Mouse (Mus musculus) heart, postnatal 14 days (tissue): ENCODE measurements at regions not wholly inside any gene's neighbourhood (a gene's known extent, or its start where the extent isn't known, plus 50 kb on each side); places are given as distances from the start of the nearest gene placed in this dataset.

Source experiments
- DNase-seq, 2 experiments: peaks; one replicate each; pipeline ENCODE4 v3.0.0; 2021 to 2022
- intact Hi-C: fragments of 180-260 bp; cut with DNase I; formaldehyde crosslinking; loops from one replicate; pipeline ENCODE4 v1.15.1; 2025

DNA sequence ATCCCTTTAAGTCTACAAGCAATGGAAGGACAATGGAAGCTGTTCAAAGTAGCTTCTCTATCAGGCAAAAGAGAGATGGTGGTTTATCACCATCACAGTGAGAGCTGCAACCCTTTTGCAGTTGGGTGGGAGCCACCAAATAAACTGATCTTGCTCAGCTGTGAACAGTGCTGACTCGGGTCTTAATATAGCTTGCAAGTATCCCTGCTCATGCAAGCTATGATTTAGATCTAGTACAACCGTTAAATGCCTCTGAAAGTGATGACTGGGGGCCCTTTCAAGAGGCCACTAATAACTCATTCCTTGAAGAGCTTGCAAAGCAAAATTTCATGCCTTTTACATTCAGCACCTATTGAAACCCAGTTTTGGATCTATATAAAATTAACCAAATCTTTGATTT lies 1154.5 kb upstream of the Lrrtm3 start:
- intact Hi-C loops: no loop called here
- no peak for DNase-seq

DNA sequence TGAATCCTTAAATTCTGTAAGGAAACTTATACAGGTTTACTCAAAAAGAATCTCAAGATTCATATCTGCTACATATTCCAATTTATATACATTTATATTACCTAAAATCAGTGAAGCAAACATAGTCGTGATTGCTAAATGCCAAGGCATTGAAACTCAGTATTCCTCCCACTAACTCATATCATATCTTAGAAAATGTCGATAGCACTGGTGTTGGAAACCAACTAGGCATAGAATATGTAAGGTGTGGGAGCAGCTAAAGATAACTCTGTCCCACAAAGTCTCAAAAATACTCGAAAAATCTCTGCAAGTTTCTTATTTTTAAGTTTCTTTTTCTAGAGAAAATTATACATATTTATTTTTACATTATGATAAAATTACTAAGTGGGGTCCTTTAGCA lies 1134.1 kb upstream of the Lrrtm3 start:
- intact Hi-C loops: no loop called here
- DNase-seq: no peak

DNA sequence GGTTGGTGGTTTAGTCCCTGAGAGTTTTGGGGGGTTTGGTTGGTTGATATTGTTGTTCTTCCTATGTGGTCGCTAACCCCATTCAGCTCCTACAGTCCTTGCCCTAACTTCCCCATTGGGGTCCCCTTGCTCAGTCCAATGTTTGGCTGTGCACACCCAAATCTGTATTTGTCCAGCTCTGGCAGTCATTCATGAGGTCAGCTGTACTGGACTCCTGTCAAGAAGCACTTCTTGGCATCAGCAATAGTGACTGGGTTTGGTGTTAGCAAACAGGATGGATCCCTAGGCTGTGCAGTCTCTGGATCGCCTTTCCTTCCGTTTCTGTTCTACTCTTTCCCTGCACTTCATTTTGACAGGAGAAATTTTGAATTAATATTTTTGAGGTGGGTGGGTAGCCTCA lies 1131.1 kb upstream of the Lrrtm3 start:
- no peak for DNase-seq
- intact Hi-C loops: no loop called here

DNA sequence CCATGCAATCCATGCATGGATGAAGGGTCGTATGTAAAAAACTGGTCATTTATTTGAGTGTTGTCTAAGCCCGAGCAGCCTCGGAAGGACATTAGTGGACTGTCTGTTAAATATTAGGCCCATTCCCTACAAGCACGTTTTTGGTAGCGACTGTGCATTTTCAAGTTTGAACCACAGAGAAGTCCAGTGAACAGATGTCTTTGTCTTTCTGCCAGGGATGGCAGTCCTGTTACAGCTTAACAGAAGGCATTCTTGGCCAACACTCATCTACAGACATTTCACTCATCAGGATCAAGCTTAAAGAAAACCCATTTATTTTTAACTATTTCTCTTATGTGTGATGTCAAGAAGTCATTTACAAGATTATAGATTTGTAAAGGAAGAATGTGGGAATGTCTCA lies 1129.2 kb upstream of the Lrrtm3 start:
- intact Hi-C loops: no loop called here
- DNase-seq: no peak

DNA sequence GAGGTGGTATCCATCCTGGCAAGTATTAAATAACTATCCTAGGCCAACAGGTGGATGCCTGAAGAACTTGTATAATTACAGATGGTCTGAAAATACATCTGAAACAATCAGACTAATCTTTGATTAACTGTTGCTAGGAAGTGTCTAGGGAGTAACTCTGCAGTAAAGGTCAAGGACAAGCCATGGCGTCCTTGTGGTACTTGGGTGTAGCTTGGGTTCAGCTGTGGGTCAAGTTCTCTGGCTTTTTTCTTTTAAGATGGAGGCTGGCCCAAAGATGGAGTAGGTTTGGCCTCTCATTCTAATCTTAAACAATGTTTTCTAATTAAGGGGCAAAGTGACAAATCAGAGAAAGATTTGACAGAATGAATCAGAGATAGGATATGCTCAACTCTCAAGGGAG lies 1126.1 kb upstream of the Lrrtm3 start:
- no peak for DNase-seq
- intact Hi-C loops: no loop called here

DNA sequence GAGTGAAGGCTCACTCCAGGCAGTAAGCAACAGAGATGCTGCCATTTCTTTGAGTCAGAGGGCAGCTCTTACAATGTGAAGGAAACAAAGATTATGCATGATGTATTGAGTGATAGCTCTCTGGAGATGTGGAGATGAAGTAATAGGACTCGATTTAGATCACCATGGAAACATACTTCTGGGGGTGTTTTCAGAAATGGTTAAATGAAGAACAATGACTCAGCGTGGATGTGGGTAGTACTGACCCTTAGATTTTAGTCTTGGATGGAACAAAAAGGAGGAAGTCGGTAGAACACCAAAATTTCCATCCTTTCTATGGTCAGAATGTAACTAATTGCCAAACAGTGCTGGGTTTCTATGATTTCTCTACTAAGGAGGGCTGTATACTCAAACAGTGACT lies 1125.1 kb upstream of the Lrrtm3 start:
- intact Hi-C loops: no loop called here
- no peak for DNase-seq

DNA sequence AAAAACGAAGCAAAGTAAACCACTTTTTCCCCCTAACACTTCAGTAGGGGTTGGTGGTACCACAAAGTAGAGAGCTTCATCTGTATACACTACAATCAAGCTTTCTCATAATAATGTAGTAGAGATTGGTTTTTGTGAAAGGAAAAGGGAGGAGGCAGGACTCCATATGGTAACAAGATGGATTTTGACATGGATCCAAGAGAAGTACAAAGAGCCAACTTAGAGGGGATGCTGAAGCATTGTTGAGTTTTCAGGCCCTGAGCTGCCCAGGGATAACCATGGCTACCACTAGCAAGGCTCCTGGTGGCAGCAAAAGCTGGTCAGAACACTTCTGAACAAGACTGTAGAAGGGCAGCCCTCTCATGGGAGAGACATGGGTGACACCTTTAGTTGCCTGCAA lies 1093.6 kb upstream of the Lrrtm3 start:
- intact Hi-C loops: no loop called here
- DNase-seq: no peak

DNA sequence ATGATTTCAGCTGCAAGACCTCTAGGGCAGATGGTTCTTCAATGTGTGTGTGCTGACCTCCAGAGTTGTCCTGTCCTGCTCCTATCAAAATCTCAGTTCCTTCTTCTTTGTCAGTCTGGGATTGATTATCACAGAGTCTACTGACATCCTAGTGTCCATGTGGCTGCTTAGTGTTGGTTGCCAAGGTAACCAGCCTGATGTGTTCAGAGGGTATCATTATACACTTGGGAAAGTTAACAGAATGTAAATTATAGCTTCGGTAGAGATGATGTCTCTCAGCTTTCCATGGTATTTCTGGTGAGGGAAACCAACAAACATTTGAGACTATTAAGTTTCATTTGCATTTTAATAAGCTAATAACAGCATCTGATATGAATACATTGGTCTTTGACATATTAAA lies 1092.5 kb upstream of the Lrrtm3 start:
- DNase-seq: no peak
- intact Hi-C loops: no loop called here

DNA sequence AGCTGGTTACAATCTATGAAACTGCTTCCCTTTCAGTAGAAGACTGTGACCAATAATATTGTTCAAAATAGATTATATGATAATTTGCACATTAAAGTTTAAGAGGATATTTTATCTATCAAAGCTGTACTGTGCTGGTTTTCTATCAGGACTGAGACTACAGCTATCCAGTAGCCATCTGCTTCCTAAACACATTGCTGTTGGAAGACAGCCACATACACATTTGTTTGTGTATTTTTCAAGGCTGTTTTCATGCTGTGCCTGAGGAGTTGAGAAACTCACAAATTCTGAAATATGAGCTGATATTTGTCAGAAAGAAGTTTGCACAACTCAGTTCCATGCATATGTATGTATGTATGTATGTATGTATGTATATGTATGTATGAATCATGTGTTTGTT lies 1089.0 kb upstream of the Lrrtm3 start:
- intact Hi-C loops: no loop called here
- DNase-seq: no peak

DNA sequence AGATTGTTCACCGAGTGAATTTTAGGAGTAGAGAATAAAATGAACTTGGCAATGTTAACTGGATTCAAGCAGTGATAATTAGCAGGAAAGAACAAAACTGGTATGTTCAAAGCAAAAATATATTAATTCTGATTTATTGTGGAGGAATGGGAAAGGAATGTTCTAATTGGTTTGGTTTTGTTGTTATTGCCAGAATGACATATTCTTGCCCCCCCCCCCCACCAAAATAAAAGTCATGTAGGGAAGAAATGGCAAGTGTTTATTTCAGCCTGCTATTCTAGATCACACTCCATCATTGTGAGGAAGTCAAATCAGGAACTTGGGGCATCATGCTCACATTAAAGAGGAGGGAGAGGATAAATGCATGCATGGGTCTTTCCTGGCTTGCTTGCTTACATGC lies 1064.1 kb upstream of the Lrrtm3 start:
- intact Hi-C loops: no loop called here
- no peak for DNase-seq

DNA sequence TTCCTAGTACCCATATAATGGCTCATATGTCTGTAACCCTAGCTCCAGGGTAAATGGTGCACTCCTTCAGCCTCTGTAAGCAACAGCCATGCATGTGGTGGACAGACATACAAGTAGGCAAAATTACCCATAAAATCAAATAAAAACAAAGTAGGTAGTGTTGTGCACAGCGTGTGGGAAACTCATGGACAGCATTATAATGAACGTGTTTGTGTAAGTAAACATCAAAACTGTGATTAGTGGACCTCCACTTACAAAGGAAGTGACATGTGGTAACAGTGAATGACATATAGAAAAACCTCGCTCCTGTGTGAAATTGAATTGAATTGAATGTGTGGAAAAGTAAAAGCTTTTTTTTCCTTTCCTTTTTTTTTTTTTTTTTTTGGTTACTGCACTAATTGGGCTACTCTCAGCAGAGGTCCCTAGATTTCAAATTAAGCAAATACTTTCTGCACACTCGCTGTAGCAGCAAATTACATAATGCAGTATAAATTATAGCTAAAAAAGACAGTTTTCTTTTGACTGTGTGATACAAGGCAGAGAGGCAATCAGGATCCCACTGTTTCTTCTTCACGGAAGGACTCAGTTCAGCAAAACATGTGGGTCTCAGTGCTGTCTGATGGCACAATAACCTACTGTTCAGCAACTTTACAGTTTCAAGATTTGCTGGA lies 1035.0 kb upstream of the Lrrtm3 start:
- intact Hi-C loops: no loop called here
- no peak for DNase-seq

DNA sequence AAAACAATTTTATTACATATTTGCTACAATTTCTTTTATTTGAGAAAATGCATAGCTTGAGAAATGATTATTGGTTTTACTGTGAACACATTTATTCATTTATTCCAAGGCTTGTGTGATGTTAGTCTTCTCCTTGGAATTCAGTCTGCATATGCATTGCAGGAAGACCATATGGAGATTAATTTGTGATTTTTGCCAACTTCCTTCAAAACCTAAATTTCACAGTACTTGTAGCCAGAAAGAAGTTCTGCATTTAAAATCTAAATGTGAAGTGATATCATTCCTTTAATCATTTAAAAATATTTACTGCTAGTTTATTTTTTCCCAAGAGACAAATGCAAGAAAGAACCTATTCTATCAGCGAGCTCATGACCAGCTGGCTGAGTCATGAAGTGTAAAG lies 1028.1 kb upstream of the Lrrtm3 start:
- no peak for DNase-seq
- intact Hi-C loops: no loop called here

DNA sequence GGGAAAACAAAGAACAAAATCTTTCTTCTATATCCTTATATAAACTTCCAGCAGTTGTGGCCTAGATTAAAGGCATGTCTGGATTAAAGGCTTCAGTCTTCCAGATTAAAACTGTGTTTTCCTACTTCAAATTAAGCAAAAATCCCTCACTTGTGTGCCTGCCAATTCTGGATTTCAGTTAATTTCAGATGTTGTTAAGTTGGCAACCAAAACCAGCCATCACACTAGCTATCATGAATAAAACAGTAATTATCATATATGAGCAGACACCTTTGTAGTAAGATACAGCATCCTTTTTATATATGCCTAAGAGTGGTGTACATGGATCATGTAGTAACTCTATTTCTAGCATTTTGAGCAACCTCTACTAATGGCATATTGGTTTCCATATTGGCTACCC lies 1024.5 kb upstream of the Lrrtm3 start:
- DNase-seq: no peak
- intact Hi-C loops: no loop called here

DNA sequence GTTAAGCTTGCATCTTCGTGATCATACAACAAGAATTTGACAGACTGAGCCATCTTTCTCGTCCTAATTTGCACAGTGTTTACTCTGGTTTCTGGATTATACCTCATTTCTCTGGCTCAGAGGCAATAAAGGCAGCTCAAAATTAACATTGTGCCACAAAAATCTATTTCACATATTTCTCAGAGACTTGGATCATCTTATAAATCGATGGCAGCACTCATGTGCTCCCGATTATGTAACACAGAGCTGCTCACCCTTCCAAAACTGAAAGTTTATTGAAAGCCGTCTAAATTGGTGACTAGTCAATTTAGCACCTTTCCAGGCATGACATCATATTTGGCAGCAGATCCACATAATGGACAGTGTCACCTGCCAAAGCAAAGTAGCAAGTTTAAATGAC lies 1020.7 kb upstream of the Lrrtm3 start:
- intact Hi-C loops: no loop called here
- peak in 1 of 2 experiments; percentile 1 for DNase-seq

DNA sequence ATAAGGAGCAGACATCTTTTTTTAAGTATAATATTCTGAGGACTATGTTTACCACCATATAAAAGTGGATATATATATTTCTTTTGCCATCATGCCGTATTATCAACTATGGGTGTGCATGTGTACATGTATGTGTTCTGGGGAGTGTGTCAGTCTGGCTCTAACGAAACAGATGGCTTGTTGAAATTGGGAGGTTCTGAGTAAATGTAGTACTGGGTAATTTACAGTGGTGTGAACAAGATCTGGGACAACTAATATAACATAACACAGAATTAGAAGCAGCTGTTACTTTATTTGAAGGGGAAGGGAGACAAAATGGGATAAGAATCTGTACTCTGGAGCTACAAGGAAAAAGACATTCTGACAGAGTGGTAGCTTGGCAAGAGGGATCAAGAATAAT lies 1017.3 kb upstream of the Lrrtm3 start:
- intact Hi-C loops: no loop called here

DNA sequence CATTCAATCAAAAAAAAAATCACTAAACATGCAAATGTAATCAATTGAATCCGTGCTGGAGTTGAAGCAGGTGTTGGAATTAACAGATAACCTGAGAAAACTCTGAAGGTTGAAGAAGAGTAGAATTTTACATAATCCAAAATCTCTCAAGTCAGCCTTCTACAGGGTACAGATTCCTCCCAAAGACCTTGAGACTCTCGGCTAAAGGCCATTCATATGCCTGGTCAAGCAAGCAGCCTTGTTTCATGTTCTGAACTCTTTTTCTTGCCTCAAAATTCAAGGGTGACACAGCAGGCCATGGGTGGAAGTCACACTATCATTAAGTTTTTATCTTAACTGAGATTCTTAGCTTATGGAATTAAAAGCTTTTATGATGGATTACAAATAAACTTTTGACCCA lies 994.4 kb upstream of the Lrrtm3 start:
- intact Hi-C loops: no loop called here
- no peak for DNase-seq

More for the DNA sequence above, 1017.3 kb upstream of the Lrrtm3 start:
- no peak for DNase-seq

DNA sequence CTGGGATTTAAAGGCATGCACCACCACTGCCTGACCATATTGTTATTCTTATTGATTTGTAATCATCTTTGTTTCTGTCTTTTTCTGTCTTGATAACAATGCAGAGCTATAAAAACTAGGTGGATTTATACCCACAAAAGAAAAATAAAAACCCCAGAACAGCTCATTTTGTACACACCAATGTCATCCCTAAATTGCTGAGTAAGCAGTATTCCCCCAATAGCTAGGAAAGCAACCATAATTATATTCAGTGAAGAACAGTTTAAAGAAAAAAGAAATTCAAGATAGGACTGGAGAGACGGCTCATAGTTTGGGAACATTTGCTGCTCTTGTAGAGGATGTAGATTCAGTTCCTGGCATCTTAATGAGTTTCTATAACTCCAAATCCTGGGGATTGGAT lies 991.6 kb upstream of the Lrrtm3 start:
- intact Hi-C loops: no loop called here
- DNase-seq: no peak

DNA sequence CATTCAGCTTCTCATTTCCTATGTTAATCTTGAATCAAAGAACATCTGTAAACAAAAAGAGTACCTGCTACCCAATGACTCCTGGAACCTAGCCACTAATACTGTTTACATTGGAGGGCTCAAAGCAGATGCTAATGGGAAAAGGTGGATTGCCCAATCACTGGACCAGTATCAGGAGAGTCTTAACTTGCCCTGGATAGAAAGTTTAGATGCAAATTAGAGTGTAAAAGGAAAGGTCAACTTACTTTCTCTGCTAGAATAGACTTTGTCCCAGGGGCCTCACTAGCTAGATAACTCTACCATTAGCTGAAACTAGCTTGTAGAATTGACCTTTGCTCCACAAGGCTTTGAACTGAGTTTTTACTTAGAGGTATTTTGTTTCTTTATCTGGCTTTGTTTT lies 968.0 kb upstream of the Lrrtm3 start:
- intact Hi-C loops: no loop called here
- DNase-seq: no peak
